Mouse (Mus musculus) natural killer cell, adult 2 months (primary cell): ENCODE measurements around the gene Dynlt1f.
A peak's percentile ranks its signal among the peaks of the same experiment; 100 is the strongest.
"Not testable (repeated sequence)": the region's sequence is repeated elsewhere in the genome, so short reads cannot be mapped to it uniquely, and the experiment has no call there.

Source experiments
- DNase-seq, 2 experiments: peaks; one replicate each; pipeline ENCODE4 v3.0.0; 2022; ENCODE audit warnings: low spot score in 2 of 2

Dynlt1f gene

GRCm38 (mm10) chr17:6661093-6661816 lies 5.6 kb upstream of the Dynlt1f start:
- DNase-seq, result peak in 1 of 2 experiments; percentile 54

- not testable (repeated sequence) for DNase-seq
Measured at GRCm38 (mm10) chr17:6660589-6660988, 4.9 kb upstream of the Dynlt1f start.

GRCm38 (mm10) chr17:6658801-6659200 lies 3.1 kb upstream of the Dynlt1f start, which contains the start of gene Sytl3:
Gene Sytl3, plus strand, starts transcription at chr17:6659093.
- peak; percentile 89 to 97 for DNase-seq

- DNase-seq, result not testable (repeated sequence)
Measured at GRCm38 (mm10) chr17:6656471-6656870, 771 bp upstream of the Dynlt1f start.

GRCm38 (mm10) chr17:6655087-6655511 lies 601 bp downstream of the Dynlt1f start:
- peak; percentile 52 to 56 for DNase-seq

GRCm38 (mm10) chr17:6653341-6653946 lies 2.3 kb downstream of the Dynlt1f start:
- not testable (repeated sequence) for DNase-seq

GRCm38 (mm10) chr17:6650904-6651565 lies 4.7 kb downstream of the Dynlt1f start:
- not testable (repeated sequence) for DNase-seq

- not testable (repeated sequence) for DNase-seq
Measured at GRCm38 (mm10) chr17:6647452-6647851, 8.2 kb downstream of the Dynlt1f start.

GRCm38 (mm10) chr17:6646841-6647240 lies 8.9 kb downstream of the Dynlt1f start:
- DNase-seq, result not testable (repeated sequence)

- DNase-seq, result not testable (repeated sequence)
Measured at GRCm38 (mm10) chr17:6645668-6646067, 10.0 kb downstream of the Dynlt1f start.

- not testable (repeated sequence) for DNase-seq
Measured at GRCm38 (mm10) chr17:6644673-6645072, 11.0 kb downstream of the Dynlt1f start.

- DNase-seq, result not testable (repeated sequence)
Measured at GRCm38 (mm10) chr17:6644210-6644609, 11.5 kb downstream of the Dynlt1f start.

GRCm38 (mm10) chr17:6640771-6641429 lies 14.8 kb downstream of the Dynlt1f start:
- not testable (repeated sequence) for DNase-seq

- not testable (repeated sequence) for DNase-seq
Measured at GRCm38 (mm10) chr17:6640044-6640637, 15.6 kb downstream of the Dynlt1f start.

GRCm38 (mm10) chr17:6639486-6639885 lies 16.2 kb downstream of the Dynlt1f start:
- not testable (repeated sequence) for DNase-seq

- not testable (repeated sequence) for DNase-seq
Measured at GRCm38 (mm10) chr17:6638444-6638843, 17.3 kb downstream of the Dynlt1f start.

- not testable (repeated sequence) for DNase-seq
Measured at GRCm38 (mm10) chr17:6637434-6637833, 18.3 kb downstream of the Dynlt1f start.

GRCm38 (mm10) chr17:6636861-6637260 lies 18.8 kb downstream of the Dynlt1f start:
- no peak for DNase-seq

- not testable (repeated sequence) for DNase-seq
Measured at GRCm38 (mm10) chr17:6635781-6636180, 19.9 kb downstream of the Dynlt1f start.

GRCm38 (mm10) chr17:6632850-6633249 lies 22.9 kb downstream of the Dynlt1f start:
- DNase-seq, result not testable (repeated sequence)

- not testable (repeated sequence) for DNase-seq
Measured at GRCm38 (mm10) chr17:6630398-6630797, 25.3 kb downstream of the Dynlt1f start.
